Mouse (Mus musculus) lung, postnatal 0 days (tissue): Measurements from ENCODE around the gene Coq8a. TPM values are rescaled to one million over a fixed set of nuclear protein-coding genes. Genes with fewer than 3 reads are reported as not detected.

Experiments
- ATAC-seq: fragments of 200-750 bp; cut with Nextera tagmentation; 2 replicates; pipeline ENCODE4 v1.8.0; 2017; ENCODE audit warnings: moderate library complexity
- DNase-seq: peaks from one replicate; pipeline ENCODE4 v3.0.0-alpha.2; 2016; ENCODE audit warnings: low spot score
- H3K27ac ChIP-seq: fragments of 300-500 bp; sonication (generic); 2 replicates; pipeline ENCODE4 v1.5.1; 2014; ENCODE audit warnings: antibody characterized with exemption, mild to moderate bottlenecking, low read length, mixed read lengths
- H3K27me3 ChIP-seq: fragments of 300-500 bp; sonication (generic); replicated peaks from 2 replicates; pipeline ENCODE4 v1.6.1; 2014; ENCODE audit warnings: low read length, mixed read lengths; ENCODE audit not compliant: insufficient read depth
- H3K36me3 ChIP-seq: fragments of 300-500 bp; sonication (generic); 2 replicates; pipeline ENCODE4 v1.6.1; 2014; ENCODE audit warnings: low read length, mixed read lengths; ENCODE audit not compliant: insufficient read depth
- H3K4me1 ChIP-seq: fragments of 300-500 bp; sonication (generic); 2 replicates; pipeline ENCODE4 v1.6.1; 2014; ENCODE audit warnings: antibody characterized with exemption, low read depth, low read length, mixed read lengths; ENCODE audit not compliant: insufficient read depth
- H3K4me2 ChIP-seq: fragments of 300-500 bp; sonication (generic); replicated peaks from 2 replicates; pipeline ENCODE4 v1.6.1; 2014; ENCODE audit warnings: low read depth, mild to moderate bottlenecking, low read length, moderate library complexity, mixed read lengths
- H3K4me3 ChIP-seq: fragments of 300-500 bp; sonication (generic); 2 replicates; pipeline ENCODE4 v1.5.1; 2014; ENCODE audit warnings: low read depth, low read length
- H3K9ac ChIP-seq: fragments of 300-500 bp; sonication (generic); replicated peaks from 2 replicates; pipeline ENCODE4 v1.6.1; 2014; ENCODE audit warnings: low read depth, mild to moderate bottlenecking
- H3K9me3 ChIP-seq: fragments of 300-500 bp; sonication (generic); 2 replicates; pipeline ENCODE4 v1.6.1; 2016; ENCODE audit warnings: low read length, mixed read lengths
- CTCF ChIP-seq: IDR thresholded peaks from 2 replicates; pipeline ENCODE4 v1.5.1; 2016; ENCODE audit warnings: antibody characterized with exemption, mild to moderate bottlenecking
- EP300 ChIP-seq: IDR thresholded peaks from 2 replicates; pipeline ENCODE4 v1.6.1; 2016; ENCODE audit warnings: antibody characterized with exemption, mild to moderate bottlenecking, control low read depth
- WGBS: fragments of 180-500 bp; shearing (Covaris S2); extraction: QIAGEN DNeasy Blood & Tissue Kit; methylation state at CpG from one replicate; pipeline ENCODE4 v1.1.7; 2014; 5-methylcytosine and 5-hydroxymethylcytosine counted together
- polyA plus RNA-seq: library from polyadenylated mRNA; unstranded; fragments of >200 nt; fragmentation: Nextera tagmentation; extraction: Ambion mirVana; gene quantifications from 2 replicates; pipeline ENCODE4 v1.2.1, GENCODE M21; 2015

Coq8a gene
- polyA plus RNA-seq, 1 experiment from 2014 or later: 18.6 TPM

DNA sequence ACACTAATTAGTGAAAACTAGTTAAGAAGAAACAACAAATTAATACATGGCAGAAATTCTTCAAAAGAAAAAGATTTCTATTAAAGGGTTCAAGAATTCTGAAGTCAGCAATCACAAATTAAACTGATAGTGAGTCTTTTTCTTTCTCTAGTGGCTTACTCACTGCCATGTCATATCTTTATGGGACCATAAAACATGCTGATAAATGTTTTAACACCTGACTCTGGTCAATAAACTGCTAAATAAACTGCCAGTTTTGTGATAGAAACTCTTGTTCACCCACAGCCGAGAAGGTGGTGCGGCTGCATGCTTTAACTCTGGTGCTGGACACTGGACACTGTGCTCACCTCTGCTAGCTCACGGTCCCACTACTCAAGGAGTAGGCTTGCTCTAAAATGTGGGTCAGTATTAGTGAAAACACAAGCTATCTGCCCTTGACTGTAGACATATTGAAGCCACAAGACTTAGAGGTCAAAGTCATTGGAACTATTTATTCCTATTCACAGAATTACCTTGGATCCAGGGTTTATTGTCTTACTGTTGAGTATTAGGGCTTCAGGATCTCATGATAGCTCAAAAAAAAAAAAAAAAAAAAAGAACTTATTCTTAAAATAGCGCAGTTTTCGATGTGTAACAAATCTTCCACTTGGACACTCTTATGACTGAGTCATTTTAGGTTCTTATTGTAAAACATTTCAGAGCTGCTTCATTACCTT is 71.2 kb downstream of the Coq8a start:
- H3K27ac ChIP-seq: no peak overlapping the region
- H3K36me3 ChIP-seq: no peaks in the 10 kb centered on the region
- no peak overlapping the region for H3K4me3 ChIP-seq
- TF ChIP-seq CTCF: no peak
- TF ChIP-seq EP300: no peak
- 91% methylated on average over 5 of the region's 5 CpGs for WGBS
- no peaks in the 10 kb centered on the region for H3K9me3 ChIP-seq
- no peak for DNase-seq
- H3K4me1 ChIP-seq: no peaks in the 10 kb centered on the region
- H3K4me2 ChIP-seq: no peak overlapping the region
- no peak for ATAC-seq
- H3K27me3 ChIP-seq: no peaks in the 10 kb centered on the region
- no peak overlapping the region for H3K9ac ChIP-seq

DNA sequence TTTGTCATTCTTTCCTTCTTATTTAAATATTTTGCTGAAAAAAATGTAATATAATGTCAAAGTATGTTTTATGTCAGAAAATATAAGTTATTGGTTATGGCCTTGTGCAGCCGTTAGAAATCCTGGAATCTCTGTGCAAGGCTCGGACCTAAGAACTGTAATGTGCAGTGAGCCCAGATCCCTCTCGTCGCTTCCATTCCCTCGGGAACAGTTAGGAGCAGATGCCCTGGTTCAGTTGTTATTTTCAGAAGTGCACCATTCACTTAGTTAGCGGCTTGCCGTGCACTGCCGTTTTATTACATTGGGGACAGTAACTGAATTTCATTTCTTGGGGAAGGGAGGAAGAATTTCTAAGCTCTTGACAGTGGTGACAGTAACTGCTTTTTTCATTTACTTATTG is 81.2 kb downstream of the Coq8a start:
- Histone ChIP-seq H3K27me3 (no peaks in the 10 kb centered on the region), H3K4me1 (no peaks in the 10 kb centered on the region), H3K4me2 (no peak overlapping the region), H3K36me3 (no peaks in the 10 kb centered on the region), H3K27ac (no peak overlapping the region), H3K4me3 (no peak overlapping the region), H3K9me3 (no peaks in the 10 kb centered on the region), H3K9ac (no peak overlapping the region)
- DNase-seq: no peak
- ATAC-seq: no peak
- 86% methylated on average over 8 of the region's 8 CpGs for WGBS
- no peak for TF ChIP-seq CTCF
- no peak for TF ChIP-seq EP300

GRCm38 (mm10) chr1:180116525-180116924 is 82.9 kb downstream of the Coq8a start:
- DNase-seq: peak; percentile 6
- TF ChIP-seq EP300 (no peak), CTCF (peak; percentile 67)
- Histone ChIP-seq H3K4me3 (no peak overlapping the region), H3K4me1 (no peaks in the 10 kb centered on the region), H3K9ac (no peak overlapping the region), H3K9me3 (no peaks in the 10 kb centered on the region), H3K27ac (no peak overlapping the region), H3K4me2 (no peak overlapping the region), H3K27me3 (no peaks in the 10 kb centered on the region), H3K36me3 (no peaks in the 10 kb centered on the region)
- no peak for ATAC-seq
- 84% methylated on average over 1 of the region's 1 CpGs for WGBS

Other genes with a start within 250 kb of the Coq8a start
- 17.9 and 21.2 TPM in 2 replicates for gene Cdc42bpa, start 239.1 kb downstream of the Coq8a start, polyA plus RNA-seq
- 25.1 and 26.4 TPM in 2 replicates for gene Psen2, start 63.8 kb upstream of the Coq8a start, polyA plus RNA-seq
- 8.4 and 11.9 TPM in 2 replicates for gene Itpkb, start 130.9 kb upstream of the Coq8a start, polyA plus RNA-seq